Mouse (Mus musculus) myocyte (in vitro differentiated cells): ENCODE results near the gene Fam131a. TPM values are rescaled to one million over a fixed set of nuclear protein-coding genes. Genes with fewer than 3 reads are reported as not detected.

Experiments
- H3K27me3 ChIP-seq: one replicate; pipeline ENCODE4 v1.6.1; 2011; ENCODE audit not compliant: control insufficient read depth, insufficient read depth, insufficient read length
- H3K36me3 ChIP-seq: one replicate; pipeline ENCODE4 v1.6.1; 2011; ENCODE audit not compliant: control insufficient read depth, insufficient read depth
- H3K4me2 ChIP-seq: one replicate; pipeline ENCODE4 v1.6.1; 2011; ENCODE audit warnings: low read depth, control low read depth
- H3K4me3 ChIP-seq: one replicate; pipeline ENCODE4 v1.5.1; 2011; ENCODE audit warnings: mild to moderate bottlenecking, control low read depth, moderate library complexity
- H3K79me2 ChIP-seq: one replicate; pipeline ENCODE4 v1.6.1; 2011; ENCODE audit not compliant: control insufficient read depth, insufficient read depth
- H3ac ChIP-seq: one replicate; pipeline ENCODE4 v1.6.1; 2011; ENCODE audit not compliant: control insufficient read depth, insufficient read length
- CEBPB ChIP-seq: IDR thresholded peaks from 2 replicates; pipeline ENCODE4 v1.6.1; 2011; ENCODE audit warnings: mild to moderate bottlenecking, moderate library complexity; ENCODE audit not compliant: poor library complexity, insufficient read depth, severe bottlenecking
- E2F4 ChIP-seq: IDR thresholded peaks from one replicate; pipeline ENCODE4 v1.6.1; 2011; ENCODE audit warnings: mild to moderate bottlenecking, control low read depth, moderate library complexity; ENCODE audit not compliant: insufficient read depth
- MAX ChIP-seq: IDR thresholded peaks from one replicate; pipeline ENCODE4 v1.6.1; 2011; ENCODE audit warnings: low read depth, mild to moderate bottlenecking, control low read depth
- MYOD1 ChIP-seq, 3 experiments: IDR thresholded peaks; one replicate each; pipeline ENCODE4 v1.6.1; 2011; ENCODE audit warnings: control low read depth in 2 of 3, low read depth in 2 of 3, mild to moderate bottlenecking in 2 of 3, moderate library complexity in 1 of 3; ENCODE audit not compliant: insufficient read length in 2 of 3, control insufficient read depth in 1 of 3
- MYOG ChIP-seq, 3 experiments: IDR thresholded peaks; one replicate each; pipeline ENCODE4 v1.6.1; 2011; ENCODE audit warnings: control low read depth in 2 of 3, low read depth in 2 of 3, mild to moderate bottlenecking in 2 of 3; ENCODE audit not compliant: insufficient read length in 2 of 3, control insufficient read depth in 1 of 3, insufficient read depth in 1 of 3
- POLR2A ChIP-seq: IDR thresholded peaks from one replicate; pipeline ENCODE4 v1.6.1; 2011; ENCODE audit warnings: low read depth, mild to moderate bottlenecking, control low read depth, moderate library complexity; ENCODE audit not compliant: insufficient read length
- POLR2AphosphoS2 ChIP-seq: IDR thresholded peaks from one replicate; pipeline ENCODE4 v1.6.1; 2011; ENCODE audit warnings: low read depth, control low read depth; ENCODE audit not compliant: insufficient read length
- REST ChIP-seq: IDR thresholded peaks from one replicate; pipeline ENCODE4 v1.6.1; 2011; ENCODE audit warnings: mild to moderate bottlenecking, control low read depth, moderate library complexity; ENCODE audit not compliant: insufficient read depth, insufficient read length
- SRF ChIP-seq: IDR thresholded peaks from one replicate; pipeline ENCODE4 v1.6.1; 2011; ENCODE audit warnings: low read depth; ENCODE audit not compliant: control insufficient read depth, insufficient read length
- TCF12 ChIP-seq: IDR thresholded peaks from one replicate; pipeline ENCODE4 v1.6.1; 2011; ENCODE audit warnings: mild to moderate bottlenecking, control low read depth; ENCODE audit not compliant: poor library complexity, insufficient read depth, severe bottlenecking
- TCF3 ChIP-seq: IDR thresholded peaks from one replicate; pipeline ENCODE4 v1.6.1; 2011; ENCODE audit warnings: low read depth, control low read depth; ENCODE audit not compliant: insufficient read length
- USF1 ChIP-seq: IDR thresholded peaks from one replicate; pipeline ENCODE4 v1.6.1; 2011; ENCODE audit warnings: low read depth, mild to moderate bottlenecking, control low read depth, moderate library complexity
- polyA plus RNA-seq: library from polyadenylated mRNA; unstranded; fragments of >200 nt; fragmentation: generic; extraction: Trizol; gene quantifications from one replicate; pipeline ENCODE4 v1.2.1, GENCODE M21; 2012; ENCODE audit warnings: missing spikeins

Fam131a gene
- polyA plus RNA-seq, 1 experiment = 0.62 TPM

DNA sequence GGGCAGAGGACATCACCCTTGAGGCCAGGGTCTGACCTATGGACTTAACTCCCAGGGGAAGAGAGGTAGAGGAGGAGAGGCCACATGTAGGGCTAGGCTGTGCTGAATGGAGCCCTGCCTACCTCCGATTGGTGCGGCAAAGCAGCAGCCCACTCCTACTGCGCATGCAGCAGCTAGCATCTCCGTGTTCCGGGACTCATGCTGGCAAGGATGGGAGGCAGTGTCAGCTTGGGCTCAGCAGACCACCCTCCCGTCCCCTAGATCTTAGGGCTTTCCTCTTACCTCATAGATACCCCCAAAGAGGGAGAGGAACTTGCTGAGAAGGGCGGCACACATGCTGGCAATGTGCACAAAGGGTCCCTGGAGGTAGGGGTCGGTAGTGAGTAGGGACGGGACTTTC is 19.1 kb downstream of the Fam131a start:
- no peaks in the 10 kb centered on the region for H3K36me3 ChIP-seq
- no peak overlapping the region for H3K4me3 ChIP-seq
- TF ChIP-seq TCF3 = no peak
- no peak for TF ChIP-seq E2F4
- no peak for TF ChIP-seq SRF
- TF ChIP-seq POLR2A = no peak
- no peak for TF ChIP-seq USF1
- no peak for TF ChIP-seq TCF12
- no peak for TF ChIP-seq MYOD1 (IDR thresholded peaks at IDR 0.05; ENCODE audit: control insufficient read depth in 1 of 3, insufficient read length in 2 of 3, low read depth in 2 of 3)
- H3K79me2 ChIP-seq = no peaks in the 10 kb centered on the region
- no peak overlapping the region for H3K4me2 ChIP-seq
- H3K27me3 ChIP-seq = no peaks in the 10 kb centered on the region
- H3ac ChIP-seq = no peak overlapping the region

DNA sequence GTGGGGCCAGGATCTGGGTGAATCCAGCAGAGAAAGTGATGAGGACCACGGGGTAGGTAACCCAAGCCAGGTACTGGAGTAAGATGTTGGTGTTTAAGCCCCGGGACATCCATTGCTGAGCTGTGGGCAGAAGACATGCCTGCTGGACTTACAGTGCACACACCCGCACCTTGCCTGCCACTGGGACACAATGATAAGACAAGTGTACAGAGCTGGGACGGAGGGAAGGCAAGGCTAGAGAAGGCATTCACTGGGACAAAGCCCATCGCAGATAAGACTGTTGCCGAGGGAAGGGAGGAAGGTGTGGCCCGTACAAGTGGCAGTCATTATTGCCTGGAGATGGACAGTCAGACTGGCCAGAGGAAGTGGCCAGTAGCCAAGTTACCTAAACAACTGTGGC is 19.8 kb downstream of the Fam131a start:
- no peak for TF ChIP-seq SRF
- TF ChIP-seq MAX = no peak
- TF ChIP-seq POLR2AphosphoS2 = no peak
- TF ChIP-seq MYOG (IDR thresholded peaks at IDR 0.05; ENCODE audit: control insufficient read depth in 1 of 3, insufficient read depth in 1 of 3, insufficient read length in 2 of 3, low read depth in 2 of 3) = no peak
- no peak for TF ChIP-seq E2F4
- no peak for TF ChIP-seq USF1
- TF ChIP-seq CEBPB = no peak
- no peak for TF ChIP-seq TCF12
- TF ChIP-seq POLR2A = no peak
- no peak for TF ChIP-seq REST
- no peak for TF ChIP-seq TCF3
- no peak for TF ChIP-seq MYOD1 (IDR thresholded peaks at IDR 0.05; ENCODE audit: control insufficient read depth in 1 of 3, insufficient read length in 2 of 3, low read depth in 2 of 3)
- Histone ChIP-seq H3K27me3 (no peaks in the 10 kb centered on the region), H3K36me3 (no peaks in the 10 kb centered on the region), H3ac (no peak overlapping the region), H3K4me2 (no peak overlapping the region), H3K79me2 (no peaks in the 10 kb centered on the region), H3K4me3 (no peak overlapping the region)

DNA sequence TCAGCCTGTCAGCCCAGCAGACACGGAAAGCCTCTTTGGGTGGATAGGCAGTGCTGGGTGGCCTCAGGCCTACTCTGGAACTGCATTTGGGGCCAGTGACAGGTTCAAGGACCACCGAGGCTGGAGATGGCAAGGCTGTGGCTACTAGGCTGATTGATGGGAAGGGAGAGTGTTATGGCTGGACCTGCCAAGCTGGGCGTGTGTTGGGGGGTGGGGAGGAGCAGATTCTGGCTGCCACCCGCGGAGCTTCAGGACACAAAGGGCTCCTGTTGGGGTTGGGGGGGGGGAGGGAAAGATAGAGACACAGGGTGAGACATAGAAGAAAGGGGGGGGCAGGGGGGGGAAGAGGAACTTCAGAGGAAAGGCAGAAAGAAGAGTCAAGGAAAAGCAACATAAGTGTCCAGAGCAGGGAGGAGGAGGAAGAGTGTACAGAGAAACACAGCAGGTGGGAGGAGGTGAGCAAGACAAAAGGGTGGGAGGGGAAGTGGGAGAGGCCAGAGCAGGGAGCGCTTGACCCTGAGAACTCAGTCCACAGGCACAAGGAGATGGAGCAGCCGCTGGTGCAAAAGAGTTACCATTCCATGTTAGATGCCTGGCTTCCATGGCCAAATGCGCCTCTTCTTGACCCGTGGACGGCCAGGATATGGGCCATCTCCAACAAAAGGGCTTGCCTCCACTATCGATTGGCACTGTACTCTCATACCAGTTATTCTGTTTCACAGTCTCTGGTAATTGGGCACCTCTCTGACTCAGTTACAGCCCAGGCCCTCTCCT is 21.5 kb downstream of the Fam131a start:
- no peak for TF ChIP-seq POLR2AphosphoS2
- TF ChIP-seq CEBPB = no peak
- no peak for TF ChIP-seq REST
- no peak for TF ChIP-seq POLR2A
- TF ChIP-seq USF1 = no peak
- TF ChIP-seq TCF3 = no peak
- no peak overlapping the region for H3ac ChIP-seq
- H3K4me3 ChIP-seq = peak overlapping the region; percentile 61
- peak overlapping the region; percentile 98 for H3K4me2 ChIP-seq
- H3K36me3 ChIP-seq = peaks cover 2% of the 10 kb centered on the region
- H3K79me2 ChIP-seq = peaks cover 2% of the 10 kb centered on the region
- no peaks in the 10 kb centered on the region for H3K27me3 ChIP-seq

GRCm38 (mm10) chr16:20715161-20715560 is 22.1 kb downstream of the Fam131a start:
- peaks cover 3% of the 10 kb centered on the region for H3K79me2 ChIP-seq
- H3K4me3 ChIP-seq = peak overlapping the region; percentile 61
- no peak for TF ChIP-seq POLR2A
- TF ChIP-seq SRF = no peak
- TF ChIP-seq TCF12 = no peak
- TF ChIP-seq REST = no peak
- TF ChIP-seq E2F4 = no peak
- TF ChIP-seq CEBPB = no peak
- no peak for TF ChIP-seq MYOG (IDR thresholded peaks at IDR 0.05; ENCODE audit: control insufficient read depth in 1 of 3, insufficient read depth in 1 of 3, insufficient read length in 2 of 3, low read depth in 2 of 3)
- no peak for TF ChIP-seq MAX
- peak overlapping the region; percentile 98 for H3K4me2 ChIP-seq
- H3K27me3 ChIP-seq = no peaks in the 10 kb centered on the region
- peak overlapping the region; percentile 3 for H3ac ChIP-seq
- peaks cover 9% of the 10 kb centered on the region for H3K36me3 ChIP-seq

DNA sequence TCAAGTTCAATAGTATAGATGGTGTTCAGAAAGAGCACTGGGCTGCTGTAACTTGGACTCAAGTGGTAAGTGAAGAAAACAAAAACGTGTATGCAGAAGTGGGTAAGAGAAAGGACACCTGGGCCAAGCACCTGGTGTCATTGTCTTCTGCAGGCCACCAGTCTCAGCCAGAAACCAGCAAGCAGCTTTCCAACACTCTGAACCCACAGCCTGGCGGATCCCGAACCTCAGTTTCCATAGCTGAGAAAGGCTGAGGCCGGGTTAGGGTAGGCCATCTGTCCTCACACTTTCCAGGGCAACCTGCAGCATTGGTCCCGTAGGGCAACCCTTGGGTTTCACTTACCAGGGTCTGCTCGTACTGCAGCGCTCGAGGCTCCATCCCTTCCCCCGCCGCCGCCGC is 22.5 kb downstream of the Fam131a start:
- Histone ChIP-seq H3K79me2 (peaks cover 3% of the 10 kb centered on the region), H3K36me3 (peaks cover 12% of the 10 kb centered on the region), H3K4me2 (peak overlapping the region; percentile 98), H3ac (peak overlapping the region; percentile 3), H3K27me3 (no peaks in the 10 kb centered on the region), H3K4me3 (peak overlapping the region; percentile 61)
- no peak for TF ChIP-seq MYOD1 (IDR thresholded peaks at IDR 0.05; ENCODE audit: control insufficient read depth in 1 of 3, insufficient read length in 2 of 3, low read depth in 2 of 3)
- no peak for TF ChIP-seq USF1
- no peak for TF ChIP-seq E2F4
- TF ChIP-seq MAX = no peak
- no peak for TF ChIP-seq TCF3
- no peak for TF ChIP-seq TCF12
- no peak for TF ChIP-seq SRF
